Mouse (Mus musculus) gastrocnemius, postnatal 10 days (tissue): ENCODE results near the gene Fam81a. TPM values are rescaled to one million over a fixed set of nuclear protein-coding genes. Genes with fewer than 3 reads are reported as not detected.

Source experiments
- DNase-seq: peaks from one replicate; pipeline ENCODE4 v3.0.0; 2021; ENCODE audit warnings: mixed read lengths
- total RNA-seq, 2 experiments: library from RNA; stranded (reverse); gene quantifications; 2 replicates each; pipeline ENCODE4 v1.2.3; 2021

Fam81a gene
- total RNA-seq, 2 experiments from 2014 or later = 2.6 to 2.8 TPM

GRCm38 (mm10) chr9:70109279-70109678, 33.1 kb downstream of the Fam81a start:
- DNase-seq = peak; percentile 89

- DNase-seq = no peak
These were observed 34.2 kb downstream of the Fam81a start for GRCm38 (mm10) chr9:70108151-70108550.

GRCm38 (mm10) chr9:70105573-70105972, 36.8 kb downstream of the Fam81a start:
- DNase-seq = no peak

GRCm38 (mm10) chr9:70103106-70103505, 39.3 kb downstream of the Fam81a start:
- DNase-seq = no peak

GRCm38 (mm10) chr9:70097542-70097941, 44.8 kb downstream of the Fam81a start:
- DNase-seq = no peak

GRCm38 (mm10) chr9:70095016-70095415, 47.3 kb downstream of the Fam81a start:
- DNase-seq = no peak

- no peak for DNase-seq
These were observed 51.8 kb downstream of the Fam81a start for GRCm38 (mm10) chr9:70090541-70090940.

GRCm38 (mm10) chr9:70088786-70089096, 53.6 kb downstream of the Fam81a start:
- DNase-seq = no peak

GRCm38 (mm10) chr9:70088041-70088785, 54.1 kb downstream of the Fam81a start:
- peak; percentile 34 for DNase-seq

- no peak for DNase-seq
These were observed 55.0 kb downstream of the Fam81a start for GRCm38 (mm10) chr9:70087379-70087778.

GRCm38 (mm10) chr9:70086091-70086490, 56.3 kb downstream of the Fam81a start:
- no peak for DNase-seq

GRCm38 (mm10) chr9:70084107-70084506, 58.3 kb downstream of the Fam81a start:
- DNase-seq = peak; percentile 35

GRCm38 (mm10) chr9:70082357-70083204, 59.8 kb downstream of the Fam81a start:
- no peak for DNase-seq

GRCm38 (mm10) chr9:70081767-70082166, 60.6 kb downstream of the Fam81a start:
- DNase-seq = no peak

- no peak for DNase-seq
These were observed 61.4 kb downstream of the Fam81a start for GRCm38 (mm10) chr9:70080976-70081375.

- no peak for DNase-seq
These were observed 62.1 kb downstream of the Fam81a start for GRCm38 (mm10) chr9:70080027-70080800.

GRCm38 (mm10) chr9:70078034-70078433, 64.3 kb downstream of the Fam81a start:
- DNase-seq = no peak

- no peak for DNase-seq
These were observed 65.2 kb downstream of the Fam81a start for GRCm38 (mm10) chr9:70077170-70077569.

- no peak for DNase-seq
These were observed 70.0 kb downstream of the Fam81a start for GRCm38 (mm10) chr9:70072387-70072786.

GRCm38 (mm10) chr9:70069961-70070435, 72.4 kb downstream of the Fam81a start:
- DNase-seq = no peak

- DNase-seq = no peak
These were observed 74.9 kb downstream of the Fam81a start for GRCm38 (mm10) chr9:70067497-70067896.

GRCm38 (mm10) chr9:70062012-70062411, 80.3 kb downstream of the Fam81a start:
- DNase-seq = no peak

- DNase-seq = no peak
These were observed 88.9 kb downstream of the Fam81a start for GRCm38 (mm10) chr9:70053411-70053810.
